Mouse (Mus musculus): Measurements from ENCODE around the gene Dact3.

GRCm38 (mm10) chr7:16841078-16841477 is 34.0 kb upstream of the Dact3 start:
- no peak for TF ChIP-seq CTCF (IDR thresholded peaks at IDR 0.05; ENCODE audit: control insufficient read depth, insufficient read depth, low read length)
- no peak for TF ChIP-seq POLR2A (IDR thresholded peaks at IDR 0.05; ENCODE audit: borderline replicate concordance, control insufficient read depth, low read depth, low read length)

Measured in bone marrow, adult 2 months (tissue).